Mouse (Mus musculus) hindbrain, embryonic 10.5 days (tissue): ENCODE measurements at regions not wholly inside any gene's neighbourhood (a gene's known extent, or its start where the extent isn't known, plus 50 kb on each side); places are given as distances from the start of the nearest gene placed in this dataset.

Experiments
- DNase-seq: peaks from one replicate; pipeline ENCODE4 v3.0.0-alpha.2; 2017; ENCODE audit warnings: low spot score
- H3K27ac ChIP-seq: fragments of 300-500 bp; sonication (generic); 2 replicates; pipeline ENCODE4 v1.5.1; 2016; ENCODE audit warnings: mild to moderate bottlenecking, moderate library complexity
- H3K27me3 ChIP-seq: fragments of 300-500 bp; sonication (generic); 2 replicates; pipeline ENCODE4 v1.6.1; 2016; ENCODE audit warnings: mild to moderate bottlenecking; ENCODE audit not compliant: poor library complexity, insufficient read depth, severe bottlenecking
- H3K36me3 ChIP-seq: fragments of 300-500 bp; sonication (generic); 2 replicates; pipeline ENCODE4 v1.6.1; 2016; ENCODE audit warnings: mild to moderate bottlenecking, moderate library complexity
- H3K4me1 ChIP-seq: fragments of 300-500 bp; sonication (generic); replicated peaks from 2 replicates; pipeline ENCODE4 v1.6.1; 2016; ENCODE audit warnings: mild to moderate bottlenecking
- H3K4me3 ChIP-seq: fragments of 300-500 bp; sonication (generic); 2 replicates; pipeline ENCODE4 v1.5.1; 2016; ENCODE audit warnings: mild to moderate bottlenecking, moderate library complexity
- H3K9me3 ChIP-seq: fragments of 300-500 bp; sonication (generic); 2 replicates; pipeline ENCODE4 v1.6.1; 2016; ENCODE audit warnings: mild to moderate bottlenecking, moderate library complexity
- WGBS: fragments of 180-500 bp; shearing (Covaris S2); methylation state at CpG from one replicate; pipeline ENCODE4 v1.1.7; 2016; 5-methylcytosine and 5-hydroxymethylcytosine counted together

- H3K9me3 ChIP-seq: no peaks in the 10 kb centered on the region
- H3K27ac ChIP-seq: no peak overlapping the region
- H3K27me3 ChIP-seq: no peaks in the 10 kb centered on the region
- no peak for DNase-seq
- no peaks in the 10 kb centered on the region for H3K4me1 ChIP-seq
- no peak overlapping the region for H3K4me3 ChIP-seq
- WGBS: 88% methylated on average over 2 of the region's 2 CpGs
- H3K36me3 ChIP-seq: no peaks in the 10 kb centered on the region
Observed at GRCm38 (mm10) chr3:102574320-102574719, 104.6 kb downstream of the Ngf start.

GRCm38 (mm10) chr3:102576896-102577295 is 107.2 kb downstream of the Ngf start:
- H3K9me3 ChIP-seq: no peaks in the 10 kb centered on the region
- no peaks in the 10 kb centered on the region for H3K4me1 ChIP-seq
- no peak overlapping the region for H3K4me3 ChIP-seq
- no peaks in the 10 kb centered on the region for H3K27me3 ChIP-seq
- WGBS: 90% methylated on average over 2 of the region's 2 CpGs
- DNase-seq: no peak
- no peak overlapping the region for H3K27ac ChIP-seq
- no peaks in the 10 kb centered on the region for H3K36me3 ChIP-seq

GRCm38 (mm10) chr3:102581830-102582229 is 112.1 kb downstream of the Ngf start:
- 82% methylated on average over 3 of the region's 3 CpGs for WGBS
- Histone ChIP-seq H3K27ac (no peak overlapping the region), H3K9me3 (no peaks in the 10 kb centered on the region), H3K27me3 (no peaks in the 10 kb centered on the region), H3K36me3 (no peaks in the 10 kb centered on the region), H3K4me1 (no peaks in the 10 kb centered on the region), H3K4me3 (no peak overlapping the region)
- no peak for DNase-seq

GRCm38 (mm10) chr3:102585136-102585535 is 115.4 kb downstream of the Ngf start:
- no peak for DNase-seq
- no peak overlapping the region for H3K27ac ChIP-seq
- no peak overlapping the region for H3K4me3 ChIP-seq
- no peaks in the 10 kb centered on the region for H3K4me1 ChIP-seq
- H3K9me3 ChIP-seq: no peaks in the 10 kb centered on the region
- no peaks in the 10 kb centered on the region for H3K36me3 ChIP-seq
- WGBS: 86% methylated on average over 2 of the region's 2 CpGs
- no peaks in the 10 kb centered on the region for H3K27me3 ChIP-seq

- no peaks in the 10 kb centered on the region for H3K4me1 ChIP-seq
- H3K4me3 ChIP-seq: no peak overlapping the region
- H3K27me3 ChIP-seq: no peaks in the 10 kb centered on the region
- 65% methylated on average over 5 of the region's 5 CpGs for WGBS
- DNase-seq: no peak
- H3K36me3 ChIP-seq: no peaks in the 10 kb centered on the region
- H3K27ac ChIP-seq: no peak overlapping the region
- H3K9me3 ChIP-seq: no peaks in the 10 kb centered on the region
Observed at GRCm38 (mm10) chr3:102586221-102586620, 116.5 kb downstream of the Ngf start.

DNA sequence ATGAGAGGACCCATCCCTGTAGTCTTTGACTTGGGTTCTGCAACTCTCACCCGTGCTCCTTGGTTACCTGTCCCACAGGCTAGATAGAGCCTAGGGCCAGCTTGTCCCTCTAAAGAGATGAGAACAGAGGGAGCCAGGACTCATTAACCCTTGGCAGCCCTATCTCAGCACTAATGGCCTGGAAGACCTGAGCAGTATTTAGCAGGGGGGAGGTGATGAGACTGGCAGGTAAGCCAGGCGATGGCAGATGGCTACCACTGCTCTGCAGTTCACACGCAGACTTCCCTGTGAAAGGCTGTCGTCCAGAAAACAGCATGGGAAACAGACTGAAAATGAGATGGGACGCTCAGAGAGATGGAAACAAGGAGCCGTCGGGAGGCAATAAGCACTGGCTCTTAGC is 122.3 kb downstream of the Ngf start:
- Histone ChIP-seq H3K36me3 (no peaks in the 10 kb centered on the region), H3K27ac (no peak overlapping the region), H3K9me3 (no peaks in the 10 kb centered on the region), H3K27me3 (no peaks in the 10 kb centered on the region), H3K4me3 (no peak overlapping the region), H3K4me1 (no peaks in the 10 kb centered on the region)
- WGBS: 88% methylated on average over 7 of the region's 7 CpGs
- DNase-seq: no peak

- Histone ChIP-seq H3K4me3 (no peak overlapping the region), H3K9me3 (no peaks in the 10 kb centered on the region), H3K4me1 (no peaks in the 10 kb centered on the region), H3K27me3 (no peaks in the 10 kb centered on the region), H3K36me3 (no peaks in the 10 kb centered on the region), H3K27ac (no peak overlapping the region)
- 91% methylated on average over 4 of the region's 4 CpGs for WGBS
- DNase-seq: no peak
Observed at GRCm38 (mm10) chr3:102596944-102597551, 127.3 kb downstream of the Ngf start.

GRCm38 (mm10) chr3:102599061-102599460 is 129.3 kb downstream of the Ngf start:
- no peak overlapping the region for H3K27ac ChIP-seq
- no peaks in the 10 kb centered on the region for H3K9me3 ChIP-seq
- H3K36me3 ChIP-seq: no peaks in the 10 kb centered on the region
- H3K4me3 ChIP-seq: no peak overlapping the region
- H3K27me3 ChIP-seq: no peaks in the 10 kb centered on the region
- H3K4me1 ChIP-seq: no peaks in the 10 kb centered on the region
- WGBS: 95% methylated on average over 7 of the region's 7 CpGs
- no peak for DNase-seq

- Histone ChIP-seq H3K27ac (no peak overlapping the region), H3K4me3 (no peak overlapping the region), H3K9me3 (no peaks in the 10 kb centered on the region), H3K27me3 (no peaks in the 10 kb centered on the region), H3K36me3 (no peaks in the 10 kb centered on the region), H3K4me1 (no peaks in the 10 kb centered on the region)
- no peak for DNase-seq
- WGBS: 88% methylated on average over 13 of the region's 13 CpGs
Observed at GRCm38 (mm10) chr3:102602766-102603165, 131.6 kb upstream of the Tspan2 start.

DNA sequence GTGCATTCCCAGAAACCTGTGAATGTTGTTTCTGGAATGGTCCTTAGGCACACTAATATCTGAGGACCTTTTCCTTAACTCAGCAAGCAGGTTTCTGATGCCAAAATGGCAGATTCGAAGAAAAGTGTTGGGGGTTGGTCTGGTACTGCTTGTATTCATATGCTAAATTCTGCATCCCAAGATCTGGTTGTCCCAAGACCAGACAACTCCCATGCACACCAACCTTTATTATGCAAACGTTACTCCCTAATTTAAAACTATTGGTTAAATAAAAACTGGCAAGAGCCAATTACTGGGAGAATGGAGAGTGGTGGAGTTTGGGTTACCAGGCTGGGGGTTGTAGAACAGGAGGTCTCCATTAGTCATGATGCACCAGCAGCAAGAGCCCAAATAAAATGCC is 129.0 kb upstream of the Tspan2 start:
- no peak overlapping the region for H3K27ac ChIP-seq
- no peaks in the 10 kb centered on the region for H3K4me1 ChIP-seq
- no peak for DNase-seq
- no peaks in the 10 kb centered on the region for H3K36me3 ChIP-seq
- 79% methylated on average over 2 of the region's 2 CpGs for WGBS
- 0 out of 2 replicates have a peak, but pooled peaks cover 3% of the 10 kb centered on the region for H3K27me3 ChIP-seq
- no peaks in the 10 kb centered on the region for H3K9me3 ChIP-seq
- no peak overlapping the region for H3K4me3 ChIP-seq

DNA sequence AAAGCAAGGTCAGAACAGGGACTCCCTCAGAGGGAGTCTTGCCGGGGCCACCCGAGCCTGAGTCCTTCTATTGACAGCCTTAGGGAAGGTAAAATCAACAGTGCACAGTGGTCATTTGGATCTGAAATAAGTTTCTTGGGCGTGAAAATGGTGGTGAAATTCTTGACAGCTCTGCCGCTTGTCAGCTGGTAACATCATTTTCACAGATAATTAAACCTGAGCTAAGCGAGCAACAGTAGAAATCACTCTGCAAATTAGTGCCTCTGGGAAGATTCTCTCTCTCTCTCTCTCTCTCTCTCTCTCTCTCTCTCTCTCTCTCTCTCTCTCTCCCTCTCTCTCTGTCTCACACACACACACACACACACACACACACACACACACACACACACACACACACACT is 123.4 kb upstream of the Tspan2 start:
- peaks cover 24% of the 10 kb centered on the region for H3K27me3 ChIP-seq
- no peaks in the 10 kb centered on the region for H3K36me3 ChIP-seq
- no peak overlapping the region for H3K27ac ChIP-seq
- peaks cover 11% of the 10 kb centered on the region; the same call in 1 of the 2 replicates for H3K4me1 ChIP-seq
- 45% methylated on average over 5 of the region's 5 CpGs for WGBS
- no peak overlapping the region for H3K4me3 ChIP-seq
- H3K9me3 ChIP-seq: no peaks in the 10 kb centered on the region
- DNase-seq: no peak

DNA sequence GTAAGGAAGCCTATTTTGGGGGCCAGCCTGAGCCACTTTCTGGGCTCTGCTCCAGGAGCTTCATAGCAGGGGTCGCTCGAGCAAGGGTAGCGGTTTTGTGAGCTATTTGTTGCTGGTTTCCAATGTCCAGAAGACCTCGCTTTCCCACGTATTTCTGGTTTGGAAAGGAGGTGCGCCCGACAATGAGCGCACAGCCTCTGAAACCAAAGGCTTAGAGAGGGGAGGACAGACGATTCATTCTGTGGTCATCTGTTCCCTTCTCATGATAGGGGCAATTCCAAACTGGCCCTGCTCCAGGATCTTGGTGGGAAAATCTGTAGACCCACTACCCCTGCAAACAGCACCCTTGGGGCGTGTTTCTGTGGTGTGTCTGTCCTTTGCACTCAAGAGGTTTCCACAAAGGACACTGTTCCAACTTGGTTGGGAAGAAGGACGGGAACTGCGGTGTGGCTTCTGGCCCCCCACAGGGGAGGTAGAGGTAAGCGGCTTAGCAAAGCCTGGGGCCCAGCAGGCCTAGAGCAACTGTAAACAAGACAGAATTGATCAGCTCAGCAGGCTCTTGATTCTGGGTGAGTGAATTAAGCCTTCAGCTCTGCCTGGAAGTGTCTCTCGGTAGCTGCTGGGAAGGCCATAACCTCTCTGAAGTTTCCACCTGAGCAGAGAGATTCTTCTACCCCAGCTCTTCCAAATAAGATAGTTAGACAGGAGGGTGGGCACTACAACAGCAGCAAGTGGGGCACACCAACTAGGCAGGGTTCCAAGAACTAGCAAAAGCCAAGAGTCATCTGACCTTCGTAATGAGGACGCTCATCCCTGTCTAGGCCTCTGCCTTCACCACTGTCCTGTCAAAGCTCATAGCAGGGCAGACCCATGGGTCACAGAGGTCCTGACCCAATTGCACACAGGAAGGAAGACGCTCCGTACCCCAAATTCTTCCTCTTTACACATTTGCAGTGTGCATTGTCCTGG is 122.6 kb upstream of the Tspan2 start:
- H3K27me3 ChIP-seq: peaks cover 24% of the 10 kb centered on the region
- H3K9me3 ChIP-seq: no peaks in the 10 kb centered on the region
- peaks cover 11% of the 10 kb centered on the region; the same call in 1 of the 2 replicates for H3K4me1 ChIP-seq
- no peak overlapping the region for H3K27ac ChIP-seq
- no peaks in the 10 kb centered on the region for H3K36me3 ChIP-seq
- peak; percentile 5 for DNase-seq
- no peak overlapping the region for H3K4me3 ChIP-seq
- WGBS: 31% methylated on average over 18 of the region's 18 CpGs

DNA sequence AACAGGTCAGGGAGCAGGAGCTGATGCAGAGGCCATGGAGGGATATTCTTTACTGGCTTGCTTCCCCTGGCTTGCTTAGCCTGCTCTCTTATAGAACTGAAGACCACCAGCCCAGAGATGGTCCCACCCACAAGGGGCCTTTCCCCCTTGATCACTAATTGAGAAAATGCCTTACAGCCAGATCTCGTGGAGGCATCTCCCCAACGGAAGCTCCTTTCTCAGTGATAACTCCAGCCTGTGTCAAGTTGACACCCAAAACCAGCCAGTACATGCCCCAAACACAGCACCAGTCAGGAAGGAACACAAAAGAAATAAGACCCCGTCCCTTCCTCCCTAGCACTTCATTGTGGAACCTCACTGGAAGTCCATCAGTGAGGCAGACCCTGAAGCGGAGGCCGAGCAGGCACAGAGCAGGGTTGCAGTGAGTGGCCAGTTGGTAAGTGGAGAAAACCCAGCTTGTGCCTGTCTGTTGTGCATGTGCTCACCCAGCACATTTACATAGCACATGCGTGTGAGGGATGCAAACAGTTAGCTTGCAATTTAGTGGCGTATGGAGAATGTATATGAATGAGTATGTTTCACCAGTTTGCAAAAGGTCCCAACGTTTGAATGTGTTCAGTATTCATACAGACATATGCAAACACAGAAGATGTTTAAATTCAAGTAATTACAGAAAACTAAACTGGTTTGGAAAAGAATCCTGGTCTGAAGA is 114.5 kb upstream of the Tspan2 start:
- DNase-seq: no peak
- no peaks in the 10 kb centered on the region for H3K27me3 ChIP-seq
- WGBS: 72% methylated on average over 8 of the region's 8 CpGs
- H3K4me3 ChIP-seq: no peak overlapping the region
- no peaks in the 10 kb centered on the region for H3K36me3 ChIP-seq
- no peaks in the 10 kb centered on the region for H3K4me1 ChIP-seq
- no peak overlapping the region for H3K27ac ChIP-seq
- H3K9me3 ChIP-seq: no peaks in the 10 kb centered on the region
